Mouse (Mus musculus): ENCODE results near the gene Itpr2.

GRCm38 (mm10) chr6:146513899-146514298 is 11.9 kb upstream of the Itpr2 start:
- TF ChIP-seq CTCF (IDR thresholded peaks at IDR 0.05; ENCODE audit: extremely low read depth, insufficient read depth, insufficient read length, insufficient replicate concordance), result no peak
- no peak for TF ChIP-seq POLR2A (IDR thresholded peaks at IDR 0.05; ENCODE audit: low read depth, low read length)
